Mouse (Mus musculus): ENCODE measurements around the gene Tab1.
"Not testable (repeated sequence)": the region's sequence is repeated elsewhere in the genome, so short reads cannot be mapped to it uniquely, and the experiment has no call there.

The Tab1 gene

DNA sequence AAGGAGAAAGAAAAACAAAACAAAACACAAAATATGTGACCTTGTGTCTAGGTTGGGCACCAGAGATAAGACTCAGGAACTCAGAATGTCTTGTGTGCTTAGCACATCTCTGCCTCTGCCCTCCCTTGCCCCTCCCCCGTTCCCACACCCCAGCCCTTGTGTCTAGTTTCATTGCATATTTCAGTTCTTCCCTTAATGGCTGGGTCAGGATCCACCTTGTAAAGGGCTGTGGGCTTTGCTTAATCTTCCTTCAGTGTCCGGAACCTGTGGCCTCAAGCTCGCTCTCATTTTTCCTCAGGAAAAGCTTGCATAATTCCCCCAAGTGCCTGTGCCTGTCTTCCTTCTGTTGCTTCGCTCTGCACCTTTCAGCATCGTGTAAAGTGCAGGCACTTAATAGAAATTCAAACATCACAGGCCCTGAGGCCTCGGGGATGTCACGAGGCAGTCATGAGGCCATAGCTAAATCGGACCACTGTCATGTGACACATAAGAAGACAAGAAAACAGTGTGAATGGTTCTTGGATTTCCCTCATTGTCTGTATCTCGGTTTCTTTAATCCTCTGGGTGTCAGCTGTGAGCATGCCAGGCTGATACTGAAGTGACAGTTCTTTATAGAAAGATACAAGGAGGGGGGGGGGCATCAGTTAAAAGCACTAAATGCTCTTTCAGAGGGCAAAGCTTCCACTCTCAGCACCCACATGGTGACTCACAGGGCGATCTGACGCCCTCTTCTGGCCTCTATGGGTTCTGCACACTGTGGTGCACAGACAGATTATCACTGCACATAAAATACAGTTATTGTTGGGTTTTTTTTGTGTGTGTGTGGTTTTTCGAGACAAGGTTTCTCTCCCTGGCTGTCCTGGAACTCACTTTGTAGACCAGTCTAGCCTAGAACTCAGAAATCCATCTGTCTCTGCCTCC lies 27.2 kb upstream of the Tab1 start:
- no peak for DNase-seq (ENCODE audit: low spot score)

DNA sequence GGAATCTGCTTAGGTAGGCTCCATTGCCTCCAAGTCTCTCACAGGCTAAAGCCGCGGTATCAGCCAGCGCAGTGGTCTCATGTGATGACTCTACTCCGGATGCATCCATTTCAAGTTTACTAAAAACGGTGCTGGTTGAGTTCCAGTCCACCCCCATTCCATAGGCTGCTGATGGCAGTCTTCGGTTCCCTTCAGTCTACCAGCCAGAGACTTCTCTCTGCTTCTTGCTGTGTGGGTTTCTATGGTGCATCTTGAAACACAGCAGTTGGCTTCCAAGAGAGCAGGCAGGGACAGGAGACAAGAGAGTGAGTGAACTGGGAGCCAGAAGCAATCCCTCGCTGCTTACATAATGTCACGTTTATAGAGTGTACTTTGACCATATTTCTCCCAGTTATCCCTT lies 25.8 kb upstream of the Tab1 start:
- no peak for DNase-seq (ENCODE audit: low spot score)

DNA sequence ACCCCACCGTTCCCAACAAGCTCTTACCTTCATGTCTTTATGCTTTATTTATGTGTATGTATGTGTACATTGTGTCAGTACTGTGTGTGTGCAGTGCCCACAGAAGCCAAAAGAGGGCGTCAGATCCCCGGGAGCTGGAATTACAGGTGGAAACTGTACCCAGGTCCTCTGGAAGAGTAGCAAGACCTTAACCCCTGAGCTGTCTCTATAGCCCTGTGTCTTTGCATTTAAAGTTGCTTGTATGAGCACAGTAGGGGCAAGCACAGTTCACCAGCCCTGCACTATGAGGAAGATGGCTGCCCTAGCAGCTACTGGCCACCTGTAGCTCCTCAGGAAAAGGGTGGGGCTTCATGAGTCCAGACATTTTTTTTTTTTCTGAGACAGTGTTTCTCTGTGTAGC lies 25.4 kb upstream of the Tab1 start:
- DNase-seq (ENCODE audit: low spot score) = no peak

DNA sequence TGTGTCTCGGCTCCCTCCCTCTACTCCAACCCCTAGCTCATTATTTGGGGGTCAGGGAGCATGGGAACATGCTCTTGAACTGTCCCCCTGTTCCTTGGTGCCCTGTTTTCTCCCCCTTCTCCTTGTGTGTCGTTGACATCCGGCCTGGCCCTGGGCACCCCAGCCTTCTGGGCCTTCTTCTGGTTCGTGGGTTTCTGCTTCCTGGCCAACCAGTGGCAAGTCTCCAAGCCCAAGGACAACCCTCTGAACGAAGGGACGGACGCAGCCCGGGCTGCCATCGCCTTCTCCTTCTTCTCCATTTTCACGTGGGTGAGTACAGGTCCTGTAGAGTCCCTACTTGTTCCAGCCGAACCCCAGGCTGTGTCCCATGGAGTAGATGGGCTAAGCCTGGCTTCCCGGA lies 21.5 kb upstream of the Tab1 start:
- no peak for DNase-seq (ENCODE audit: low spot score)

DNA sequence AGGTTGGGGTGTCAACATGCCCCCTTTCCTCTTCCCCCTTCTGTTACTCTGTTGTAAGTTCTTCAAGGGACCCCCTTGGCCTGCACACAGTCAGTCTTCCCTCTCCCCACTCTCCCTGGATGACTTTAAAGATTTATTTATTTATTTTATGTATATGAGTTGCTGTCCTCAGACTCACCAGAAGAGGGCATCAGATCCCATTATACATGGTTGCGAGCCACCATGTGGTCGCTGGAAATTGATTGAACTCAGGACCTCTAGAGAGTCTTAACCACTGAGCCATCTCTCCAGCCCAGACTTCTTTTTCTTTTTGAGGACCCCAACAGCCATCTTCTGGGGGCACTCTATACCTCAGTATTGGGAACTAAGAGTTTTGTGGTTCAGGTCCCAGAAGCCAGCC lies 20.4 kb upstream of the Tab1 start:
- no peak for DNase-seq (ENCODE audit: low spot score)

DNA sequence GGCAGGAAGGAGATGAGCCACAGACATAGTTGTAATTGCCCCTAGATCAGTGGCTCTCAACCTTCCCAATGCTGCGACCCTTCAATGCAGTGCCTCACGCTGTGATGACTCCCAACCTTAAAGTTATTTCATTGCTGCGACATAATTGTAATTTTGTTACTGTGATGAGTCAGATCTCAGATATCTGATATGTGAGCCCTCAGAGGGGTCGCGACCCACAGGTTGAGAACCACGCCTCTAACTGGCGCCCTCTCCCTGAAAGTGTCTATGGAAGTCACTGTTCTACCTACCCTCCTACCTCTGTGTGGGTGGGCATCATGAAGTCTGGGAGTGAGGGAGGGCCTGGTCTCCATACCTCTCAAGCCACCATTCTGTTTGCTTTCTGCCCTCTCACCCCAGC lies 18.5 kb upstream of the Tab1 start:
- no peak for DNase-seq (ENCODE audit: low spot score)

DNA sequence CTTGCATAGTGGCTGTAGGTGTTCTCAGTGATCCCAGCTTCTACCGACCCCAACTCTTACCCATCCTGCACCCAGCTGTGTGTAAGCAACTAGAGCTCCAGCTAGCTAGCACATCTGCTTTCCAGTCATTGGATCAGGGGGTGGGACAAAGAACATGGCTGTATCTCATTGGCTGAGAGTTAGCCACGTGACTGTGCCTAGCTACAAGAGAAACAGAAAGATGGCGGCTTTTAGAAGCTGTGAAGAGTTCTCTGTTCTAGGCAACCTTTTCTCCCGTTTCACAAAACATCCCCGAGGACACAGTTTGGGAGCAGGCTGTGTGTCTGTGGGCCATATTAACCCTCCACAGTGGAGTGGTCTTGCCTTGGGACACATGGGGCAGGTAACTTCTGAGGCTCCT lies 17.7 kb upstream of the Tab1 start:
- DNase-seq (ENCODE audit: low spot score) = no peak

DNA sequence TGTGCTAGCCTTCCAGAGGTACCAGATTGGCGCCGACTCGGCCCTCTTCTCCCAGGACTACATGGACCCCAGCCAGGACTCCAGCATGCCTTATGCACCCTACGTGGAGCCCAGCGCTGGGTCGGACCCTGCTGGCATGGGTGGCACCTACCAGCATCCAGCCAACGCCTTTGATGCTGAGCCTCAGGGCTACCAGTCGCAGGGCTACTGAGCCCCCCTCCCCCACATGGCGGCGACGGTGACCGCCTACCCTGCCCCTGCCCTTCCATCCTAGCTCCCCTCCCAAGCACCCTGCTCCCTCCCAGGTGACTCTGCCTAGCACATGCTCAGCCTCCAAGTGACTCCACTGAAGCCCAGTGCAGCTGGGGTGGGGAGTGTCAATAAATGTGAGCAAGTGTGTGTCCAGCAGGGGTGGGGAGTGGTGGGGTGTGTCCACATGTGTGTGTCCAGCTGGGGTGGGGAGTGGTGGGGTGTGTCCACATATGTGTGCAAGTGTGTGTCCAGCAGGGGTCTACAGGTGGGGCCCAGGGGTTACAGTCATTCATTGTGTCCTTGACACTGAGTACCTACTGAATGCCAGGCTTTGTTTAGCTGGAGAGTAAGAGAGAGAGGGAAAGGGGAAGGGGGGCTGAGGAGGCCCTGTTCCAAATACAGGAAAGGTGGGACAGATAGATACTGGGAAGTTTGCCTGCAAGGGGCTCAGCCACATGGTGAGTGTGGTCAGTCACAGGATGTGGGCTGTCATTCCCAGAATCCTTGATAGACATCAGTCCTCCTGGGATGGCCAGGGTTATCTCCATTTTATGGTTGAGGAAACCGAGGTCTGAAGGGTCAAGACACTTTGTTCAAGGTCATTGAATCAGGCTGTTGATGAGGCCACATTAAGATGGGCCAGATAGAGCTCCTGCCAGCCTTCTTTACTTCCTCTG lies 16.8 kb upstream of the Tab1 start:
- DNase-seq (ENCODE audit: low spot score) = no peak

DNA sequence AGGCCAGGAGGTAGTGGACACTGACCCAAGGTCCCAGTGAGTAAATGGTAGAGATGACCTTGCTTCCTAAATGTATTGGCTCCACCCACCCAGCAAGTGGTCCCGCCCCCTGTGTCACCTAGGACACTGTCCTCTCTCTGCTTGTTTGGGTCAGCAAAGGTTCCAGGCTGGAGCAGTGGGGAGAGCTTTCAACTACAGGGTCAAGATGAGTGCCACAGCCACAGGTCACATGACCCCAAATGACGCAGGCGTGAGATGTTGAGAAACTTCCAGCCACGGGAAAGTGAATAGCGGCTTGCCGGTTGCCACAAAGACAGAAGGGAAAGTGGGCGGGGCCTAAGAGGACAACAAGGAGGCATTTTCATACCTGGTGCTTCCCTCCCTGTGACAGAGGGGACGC lies 15.8 kb upstream of the Tab1 start:
- DNase-seq (ENCODE audit: low spot score) = no peak

DNA sequence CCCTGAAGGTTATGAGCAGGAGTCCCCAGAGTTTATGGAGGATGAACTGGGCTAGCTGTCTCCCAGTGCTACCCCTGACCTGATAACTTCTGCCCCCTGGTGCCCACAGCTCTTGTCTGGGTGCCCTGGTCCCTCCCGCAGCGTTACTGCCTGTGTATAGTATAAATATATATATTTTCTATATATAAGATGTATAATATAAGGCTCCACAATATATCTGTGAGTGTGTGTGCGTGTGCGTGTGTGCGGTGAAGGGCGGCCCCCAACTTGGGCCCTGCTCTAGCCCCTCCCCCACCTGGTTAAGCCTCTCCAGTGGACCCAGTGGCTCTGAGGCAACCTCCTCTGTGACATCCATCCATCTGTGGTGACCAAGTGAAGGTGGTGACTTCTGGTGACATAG lies 13.9 kb upstream of the Tab1 start:
- DNase-seq (ENCODE audit: low spot score) = no peak

DNA sequence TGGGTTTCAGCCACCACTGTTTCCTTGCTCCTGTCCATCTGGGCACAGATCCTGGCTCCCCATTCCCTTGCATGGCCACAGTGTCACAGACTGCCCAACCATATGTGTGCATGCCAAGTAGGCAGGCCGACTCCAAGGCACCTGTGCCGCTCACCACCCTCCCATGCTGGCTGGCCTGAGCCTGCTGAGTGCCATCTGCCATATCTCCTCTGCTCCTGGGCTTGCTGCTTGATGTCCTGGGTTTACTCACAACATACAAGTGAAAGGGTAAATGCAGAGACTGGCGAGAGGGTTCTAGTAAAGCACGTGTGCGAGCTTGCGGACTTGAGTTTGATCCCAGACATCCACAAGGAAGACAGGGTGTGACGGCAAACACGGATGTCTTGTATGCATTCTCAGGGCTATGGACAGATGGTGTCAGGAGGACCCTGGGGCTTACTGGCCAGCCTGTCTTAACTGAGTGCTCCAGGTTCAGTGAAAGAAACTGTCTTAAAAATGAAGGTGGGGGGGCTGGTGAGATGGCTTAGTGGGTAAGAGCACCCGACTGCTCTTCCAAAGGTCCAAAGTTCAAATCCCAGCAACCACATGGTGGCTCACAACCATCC lies 11.1 kb upstream of the Tab1 start:
- no peak for DNase-seq (ENCODE audit: low spot score)

DNA sequence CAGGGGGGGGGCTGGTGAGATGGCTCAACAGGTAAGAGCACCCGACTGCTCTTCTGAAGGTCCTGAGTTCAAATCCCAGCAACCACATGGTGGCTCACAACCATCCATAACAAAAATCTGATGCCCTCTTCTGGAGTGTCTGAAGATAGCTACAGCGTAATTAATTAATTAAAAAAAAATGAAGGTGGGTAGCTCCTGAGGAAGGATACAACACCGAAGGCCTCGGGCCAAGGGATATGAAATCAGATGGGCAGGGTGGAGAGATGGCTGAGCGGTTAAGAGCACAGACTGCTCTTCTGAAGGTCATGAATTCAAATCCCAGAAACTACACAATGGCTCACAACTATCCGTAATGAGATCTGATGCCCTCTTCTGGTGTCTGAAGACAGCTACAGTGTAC lies 10.5 kb upstream of the Tab1 start:
- DNase-seq (ENCODE audit: low spot score) = not testable (repeated sequence)

DNA sequence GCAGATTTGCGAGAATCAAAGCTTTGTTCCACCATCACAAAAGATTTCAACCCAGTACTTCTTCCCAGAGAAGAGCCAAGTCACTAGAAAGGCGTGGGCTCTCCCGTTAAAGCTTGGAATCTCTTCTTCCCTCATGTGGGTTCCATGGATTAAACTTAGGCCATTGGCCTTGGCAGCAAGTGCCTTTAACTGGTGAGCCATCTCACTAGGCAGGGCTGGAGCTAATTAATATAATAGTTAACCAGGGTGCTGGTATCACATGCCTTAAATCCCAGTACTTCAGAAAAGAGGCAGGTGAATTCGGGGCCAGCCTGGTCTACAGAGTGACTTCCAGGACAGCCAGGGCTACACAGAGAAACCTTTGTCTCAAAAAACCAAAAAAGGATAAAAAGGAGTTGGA lies 8.3 kb upstream of the Tab1 start:
- no peak for DNase-seq (ENCODE audit: low spot score)

DNA sequence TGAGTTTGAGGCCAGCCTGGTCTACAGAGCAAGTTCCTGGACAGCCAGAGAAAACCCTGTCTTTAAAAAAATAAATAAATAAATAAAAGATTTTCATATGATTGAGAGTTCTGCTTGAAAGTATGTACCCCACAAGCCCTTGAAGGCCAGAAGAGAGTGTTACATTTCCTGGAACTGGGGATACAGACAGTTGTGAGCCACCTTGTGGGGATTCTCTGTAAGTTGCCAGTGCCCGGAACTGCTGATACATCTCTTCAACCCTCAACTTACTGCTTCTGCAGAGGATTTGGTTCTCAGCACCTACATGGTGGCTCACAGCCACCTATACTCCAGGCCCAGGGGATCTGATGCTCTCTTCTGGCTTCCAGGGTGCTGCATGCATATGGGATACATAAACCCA lies 5.7 kb upstream of the Tab1 start:
- DNase-seq (ENCODE audit: low spot score) = no peak

DNA sequence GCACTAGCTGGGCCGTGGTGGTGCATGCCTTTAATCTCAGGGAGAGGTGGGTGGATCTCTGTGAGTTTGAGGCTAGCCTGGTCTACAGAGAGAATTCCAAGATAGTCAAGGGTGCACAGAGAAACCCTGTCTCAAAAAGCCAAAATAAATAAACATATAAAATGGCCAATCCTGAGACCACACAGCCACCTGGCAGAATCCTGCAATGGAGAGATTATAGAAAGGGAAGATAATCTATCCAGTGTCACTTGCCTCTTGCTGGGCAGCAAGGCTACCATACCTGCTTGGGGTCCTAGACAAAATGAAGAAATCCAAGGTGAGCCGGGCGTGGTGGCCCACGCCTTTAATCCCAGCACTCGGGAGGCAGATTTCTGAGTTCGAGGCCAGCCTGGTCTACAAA lies 2.9 kb upstream of the Tab1 start:
- DNase-seq (ENCODE audit: low spot score) = no peak

DNA sequence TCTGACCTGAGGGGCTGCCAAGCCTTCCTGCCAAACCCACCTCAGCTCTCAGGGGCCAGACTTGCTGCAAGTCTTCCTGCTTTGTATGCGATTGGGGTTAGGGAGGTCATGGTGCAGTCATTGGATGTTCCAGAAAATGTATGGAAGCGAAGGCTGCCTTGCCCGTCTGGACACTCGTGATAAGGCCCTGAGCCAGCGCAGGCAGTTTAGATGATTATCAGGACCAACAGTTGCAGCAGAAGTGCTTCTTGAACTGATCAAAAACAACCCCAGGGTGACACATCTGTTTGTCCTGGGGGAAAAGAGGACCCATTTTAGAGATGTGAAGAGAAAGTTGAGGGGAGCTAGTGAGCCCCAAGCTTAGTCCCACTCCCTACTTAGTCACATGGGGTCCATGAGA lies 2.2 kb upstream of the Tab1 start:
- DNase-seq (ENCODE audit: low spot score) = no peak

DNA sequence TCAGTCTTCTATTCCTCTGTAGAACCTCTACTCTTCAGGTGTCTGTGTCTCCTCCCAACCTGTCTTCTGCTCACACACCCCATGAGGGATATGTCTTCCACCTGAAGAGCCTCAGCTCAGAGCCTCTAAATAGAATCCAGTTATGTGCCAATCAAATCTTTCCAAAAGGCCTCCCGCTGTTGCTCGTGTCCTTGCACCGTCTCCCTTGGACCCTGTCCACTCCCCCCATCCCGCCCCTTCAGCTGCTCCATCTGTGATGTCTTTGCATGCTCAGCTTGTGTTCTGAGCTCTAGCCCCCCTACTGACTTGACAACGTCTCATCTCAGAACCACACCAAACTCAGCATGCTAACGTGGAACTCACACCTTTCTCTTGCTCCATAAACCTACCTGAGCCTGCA lies 1.5 kb upstream of the Tab1 start:
- DNase-seq (ENCODE audit: low spot score) = no peak

DNA sequence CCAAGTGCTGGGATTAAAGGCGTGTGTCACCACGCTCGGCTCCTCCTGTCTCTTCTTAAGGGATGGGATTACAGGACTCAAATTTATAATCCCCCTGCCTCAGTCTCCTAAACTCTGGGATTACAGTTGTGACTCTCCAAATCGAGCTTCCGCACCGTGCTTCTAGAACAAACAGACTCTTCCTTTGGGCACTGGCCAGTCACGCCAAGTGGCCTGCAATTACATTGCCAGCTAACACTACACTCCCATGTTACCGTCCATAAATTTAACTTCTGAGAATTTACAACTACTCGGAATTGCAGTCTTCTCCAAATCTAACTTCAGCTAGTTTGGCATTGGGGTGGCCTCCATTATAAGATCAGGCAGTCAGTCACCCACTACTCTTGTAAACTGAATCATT lies 475 bp upstream of the Tab1 start:
- no peak for DNase-seq (ENCODE audit: low spot score)

DNA sequence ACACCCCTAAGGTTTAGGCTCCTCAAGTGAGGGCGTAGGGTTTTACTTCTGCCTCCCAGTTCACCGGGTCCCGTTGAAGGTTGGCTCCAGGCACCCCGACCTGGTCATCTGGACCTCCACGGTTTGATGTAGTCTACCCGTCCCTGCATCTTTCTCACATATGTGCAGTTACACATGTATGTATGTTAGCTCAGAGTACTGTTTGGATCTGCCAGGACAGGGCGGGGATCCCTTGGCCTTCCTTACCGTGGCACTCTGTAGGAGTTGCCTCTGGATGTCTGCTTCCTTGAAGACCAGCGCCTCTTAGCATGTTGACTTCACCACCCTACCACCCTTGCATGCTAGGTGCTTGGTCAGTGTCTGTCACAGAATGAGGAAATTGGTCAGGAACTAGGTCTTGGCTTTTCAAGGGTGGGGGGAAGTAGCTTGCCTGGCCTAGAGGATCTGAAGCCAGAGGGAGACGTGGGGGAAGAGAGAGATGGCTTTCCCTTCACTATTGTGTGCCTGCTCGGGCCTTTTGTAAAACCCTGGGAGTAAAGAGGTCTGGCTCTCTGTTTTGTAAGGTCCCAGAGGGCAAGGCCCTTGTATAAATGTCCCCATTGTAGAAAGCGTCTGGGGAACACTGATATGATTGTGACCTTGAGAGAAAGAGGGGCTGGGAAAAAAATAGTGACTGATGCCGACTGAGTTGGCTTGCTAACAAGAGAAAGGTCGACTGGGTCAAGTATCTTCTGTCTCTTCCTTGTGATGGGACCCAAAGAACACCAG lies 939 bp downstream of the Tab1 start:
- no peak for DNase-seq (ENCODE audit: low spot score)

DNA sequence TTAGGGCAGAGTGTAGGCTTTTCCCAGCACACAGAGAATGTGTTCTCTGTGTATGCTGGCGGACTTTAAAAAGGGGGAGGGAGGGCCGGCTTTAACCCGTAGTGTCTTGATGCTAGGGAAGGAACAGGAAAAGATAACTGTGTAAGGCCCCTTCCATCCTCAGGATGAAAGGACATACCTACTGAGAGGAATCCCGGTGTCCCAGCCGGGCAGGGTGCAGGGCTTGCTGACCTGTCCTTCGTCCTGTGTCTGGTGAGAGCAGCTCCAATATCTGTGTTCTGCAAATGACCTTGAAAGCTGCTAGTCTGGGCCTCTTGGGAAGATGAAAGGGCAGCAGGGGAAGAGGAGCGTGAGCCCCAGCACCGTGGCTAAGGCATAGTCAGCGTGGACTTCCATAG lies 1.5 kb downstream of the Tab1 start:
- no peak for DNase-seq (ENCODE audit: low spot score)

DNA sequence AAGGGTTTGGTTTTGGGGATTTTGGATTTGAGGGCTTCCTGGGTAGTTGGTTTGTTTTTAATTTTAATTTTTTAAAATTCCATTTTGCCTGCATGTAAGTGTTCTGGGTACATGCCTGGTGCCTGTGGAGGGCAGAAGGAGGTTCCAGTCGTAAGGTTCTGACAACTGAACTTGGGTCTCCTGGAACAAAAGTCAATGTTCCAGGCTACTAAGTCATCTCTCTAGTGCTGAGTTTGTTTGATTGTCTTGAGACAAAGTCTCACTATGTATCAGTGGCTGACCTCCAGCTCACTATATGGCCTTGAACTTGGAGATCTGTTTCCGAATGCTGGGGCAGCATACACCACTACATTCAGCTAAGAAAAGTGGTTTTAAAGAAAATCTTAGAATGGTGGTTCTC lies 2.6 kb downstream of the Tab1 start:
- no peak for DNase-seq (ENCODE audit: low spot score)

DNA sequence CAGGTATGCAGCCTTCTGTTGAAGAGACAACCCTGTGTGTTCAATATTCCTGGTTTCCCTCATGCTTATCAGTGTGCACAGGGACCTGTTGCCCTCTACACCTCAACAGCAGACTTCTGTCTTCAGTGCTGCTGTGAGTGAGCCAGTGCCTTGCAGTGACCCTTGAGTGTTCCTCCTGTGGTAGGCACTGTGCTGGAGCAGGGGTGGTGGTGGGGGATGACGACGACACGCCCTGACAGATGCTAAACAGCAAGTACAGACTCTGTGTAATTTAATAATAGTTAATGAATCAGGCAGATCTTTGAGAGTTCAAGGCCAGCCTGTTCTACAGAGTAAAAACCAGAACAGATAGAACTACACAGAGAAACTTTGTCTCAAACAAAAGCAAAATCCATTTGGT lies 3.7 kb downstream of the Tab1 start:
- no peak for DNase-seq (ENCODE audit: low spot score)
